Mouse (Mus musculus): ENCODE results near the gene Chrm4. TPM values are rescaled to one million over a fixed set of nuclear protein-coding genes. Genes with fewer than 3 reads are reported as not detected.

Chrm4 gene
- polyA plus RNA-seq, 1 experiment from 2014 or later: 2.4 TPM

- no peak overlapping the region for H3K27ac ChIP-seq (ENCODE audit: low read length)
- peaks cover 29% of the 10 kb centered on the region for H3K4me1 ChIP-seq (replicated peaks; ENCODE audit: control insufficient read depth, insufficient read depth, low read length)
- H3K4me2 ChIP-seq (ENCODE audit: low read length): no peak overlapping the region
- WGBS: 77% methylated on average over 23 of the region's 23 CpGs
- peaks cover 10% of the 10 kb centered on the region; the same call in 1 of the 2 replicates for H3K27me3 ChIP-seq (replicated peaks; ENCODE audit: control insufficient read depth, insufficient read depth, low read length)
- H3K9ac ChIP-seq (replicated peaks; ENCODE audit: low read depth, low read length): no peak overlapping the region
- no peak overlapping the region for H3K4me3 ChIP-seq (replicated peaks; ENCODE audit: low read length)
- no peak for ATAC-seq
- H3K9me3 ChIP-seq (ENCODE audit: control insufficient read depth, low read length): no peaks in the 10 kb centered on the region
- no peaks in the 10 kb centered on the region for H3K36me3 ChIP-seq (ENCODE audit: control insufficient read depth, insufficient read depth)
These were observed 1.7 kb downstream of the Chrm4 start for GRCm38 (mm10) chr2:91928534-91929350.

- ATAC-seq: no peak
- H3K27ac ChIP-seq (ENCODE audit: low read length): no peak overlapping the region
- 0 out of 2 replicates have a peak overlapping the region, but pooled peaks have one; percentile 19 for H3K9ac ChIP-seq (replicated peaks; ENCODE audit: low read depth, low read length)
- 48% methylated on average over 3 of the region's 3 CpGs for WGBS
- no peaks in the 10 kb centered on the region for H3K9me3 ChIP-seq (ENCODE audit: control insufficient read depth, low read length)
- peak overlapping the region; percentile 86 for H3K4me2 ChIP-seq (ENCODE audit: low read length)
- peaks cover 27% of the 10 kb centered on the region for H3K4me1 ChIP-seq (replicated peaks; ENCODE audit: control insufficient read depth, insufficient read depth, low read length)
- H3K27me3 ChIP-seq (replicated peaks; ENCODE audit: control insufficient read depth, insufficient read depth, low read length): peaks cover 3% of the 10 kb centered on the region; the same call in 1 of the 2 replicates
- no peak overlapping the region; the same call in 1 of the 2 replicates for H3K4me3 ChIP-seq (replicated peaks; ENCODE audit: low read length)
- no peaks in the 10 kb centered on the region for H3K36me3 ChIP-seq (ENCODE audit: control insufficient read depth, insufficient read depth)
These were observed 2.4 kb downstream of the Chrm4 start for GRCm38 (mm10) chr2:91929455-91929854.

- ATAC-seq: no peak
- no peaks in the 10 kb centered on the region for H3K36me3 ChIP-seq (ENCODE audit: control insufficient read depth, insufficient read depth)
These were observed 2.9 kb downstream of the Chrm4 start for GRCm38 (mm10) chr2:91929936-91930335.

GRCm38 (mm10) chr2:91930761-91931291 lies 3.8 kb downstream of the Chrm4 start:
- Histone ChIP-seq H3K27ac (ENCODE audit: low read length) (peak overlapping the region; percentile 77; the same call in 1 of the 2 replicates), H3K4me1 (replicated peaks; ENCODE audit: control insufficient read depth, insufficient read depth, low read length) (peaks cover 27% of the 10 kb centered on the region), H3K9me3 (ENCODE audit: control insufficient read depth, low read length) (no peaks in the 10 kb centered on the region), H3K27me3 (replicated peaks; ENCODE audit: control insufficient read depth, insufficient read depth, low read length) (no peaks in the 10 kb centered on the region), H3K4me3 (replicated peaks; ENCODE audit: low read length) (peak overlapping the region; percentile 67), H3K36me3 (ENCODE audit: control insufficient read depth, insufficient read depth) (no peaks in the 10 kb centered on the region), H3K9ac (replicated peaks; ENCODE audit: low read depth, low read length) (peak overlapping the region; percentile 79), H3K4me2 (ENCODE audit: low read length) (peak overlapping the region; percentile 86)
- no peak for ATAC-seq
- under 1% methylated on average over 23 of the region's 23 CpGs for WGBS

More at GRCm38 (mm10) chr2:91929936-91930335, 2.9 kb downstream of the Chrm4 start:
- H3K4me3 ChIP-seq (replicated peaks; ENCODE audit: low read length): peak overlapping the region; percentile 67
- no peak overlapping the region for H3K27ac ChIP-seq (ENCODE audit: low read length)
- H3K9ac ChIP-seq (replicated peaks; ENCODE audit: low read depth, low read length): peak overlapping the region; percentile 19; the same call in 1 of the 2 replicates
- no peaks in the 10 kb centered on the region for H3K27me3 ChIP-seq (replicated peaks; ENCODE audit: control insufficient read depth, insufficient read depth, low read length)
- peaks cover 27% of the 10 kb centered on the region for H3K4me1 ChIP-seq (replicated peaks; ENCODE audit: control insufficient read depth, insufficient read depth, low read length)
- H3K9me3 ChIP-seq (ENCODE audit: control insufficient read depth, low read length): no peaks in the 10 kb centered on the region
- WGBS: 3% methylated on average over 12 of the region's 12 CpGs
- H3K4me2 ChIP-seq (ENCODE audit: low read length): peak overlapping the region; percentile 86

GRCm38 (mm10) chr2:91931328-91932159 lies 4.5 kb downstream of the Chrm4 start:
- WGBS: under 1% methylated on average over 50 of the region's 50 CpGs
- Histone ChIP-seq H3K4me3 (replicated peaks; ENCODE audit: low read length) (peak overlapping the region; percentile 67), H3K4me2 (ENCODE audit: low read length) (peak overlapping the region; percentile 86), H3K36me3 (ENCODE audit: control insufficient read depth, insufficient read depth) (no peaks in the 10 kb centered on the region), H3K27me3 (replicated peaks; ENCODE audit: control insufficient read depth, insufficient read depth, low read length) (no peaks in the 10 kb centered on the region), H3K9ac (replicated peaks; ENCODE audit: low read depth, low read length) (peak overlapping the region; percentile 79), H3K4me1 (replicated peaks; ENCODE audit: control insufficient read depth, insufficient read depth, low read length) (peaks cover 27% of the 10 kb centered on the region), H3K27ac (ENCODE audit: low read length) (peak overlapping the region; percentile 77), H3K9me3 (ENCODE audit: control insufficient read depth, low read length) (no peaks in the 10 kb centered on the region)
- ATAC-seq: peak; percentile 78

- WGBS: 4% methylated on average over 16 of the region's 16 CpGs
- H3K4me1 ChIP-seq (replicated peaks; ENCODE audit: control insufficient read depth, insufficient read depth, low read length): peaks cover 27% of the 10 kb centered on the region
- peak within 1 kb of the TSS; percentile 67 for H3K4me3 ChIP-seq (replicated peaks; ENCODE audit: low read length)
- peak within 1 kb of the TSS; percentile 86 for H3K4me2 ChIP-seq (ENCODE audit: low read length)
- H3K9me3 ChIP-seq (ENCODE audit: control insufficient read depth, low read length): no peaks in the 10 kb centered on the region
- H3K9ac ChIP-seq (replicated peaks; ENCODE audit: low read depth, low read length): peak within 1 kb of the TSS; percentile 79
- no peaks in the 10 kb centered on the region for H3K36me3 ChIP-seq (ENCODE audit: control insufficient read depth, insufficient read depth)
- H3K27ac ChIP-seq (ENCODE audit: low read length): peak within 1 kb of the TSS; percentile 77
- no peak; the same call in 1 of the 2 replicates for ATAC-seq
- H3K27me3 ChIP-seq (replicated peaks; ENCODE audit: control insufficient read depth, insufficient read depth, low read length): no peaks in the 10 kb centered on the region
These were observed 5.2 kb downstream of the Chrm4 start, which contains the start of gene Mdk for GRCm38 (mm10) chr2:91932160-91932711. Mdk (minus strand) TSS chr2:91932297.

- no peaks in the 10 kb centered on the region for H3K27me3 ChIP-seq (replicated peaks; ENCODE audit: control insufficient read depth, insufficient read depth, low read length)
- WGBS: 15% methylated on average over 6 of the region's 6 CpGs
- no peak overlapping the region for H3K27ac ChIP-seq (ENCODE audit: low read length)
- H3K36me3 ChIP-seq (ENCODE audit: control insufficient read depth, insufficient read depth): peaks cover 3% of the 10 kb centered on the region; the same call in 1 of the 2 replicates
- H3K4me1 ChIP-seq (replicated peaks; ENCODE audit: control insufficient read depth, insufficient read depth, low read length): peaks cover 27% of the 10 kb centered on the region
- H3K9ac ChIP-seq (replicated peaks; ENCODE audit: low read depth, low read length): no peak overlapping the region
- H3K9me3 ChIP-seq (ENCODE audit: control insufficient read depth, low read length): no peaks in the 10 kb centered on the region
- no peak overlapping the region for H3K4me2 ChIP-seq (ENCODE audit: low read length)
- no peak overlapping the region for H3K4me3 ChIP-seq (replicated peaks; ENCODE audit: low read length)
- no peak for ATAC-seq
These were observed 5.8 kb downstream of the Chrm4 start for GRCm38 (mm10) chr2:91932737-91933350.

GRCm38 (mm10) chr2:91933471-91933870 lies 6.4 kb downstream of the Chrm4 start:
- H3K27ac ChIP-seq (ENCODE audit: low read length): no peak overlapping the region
- H3K4me3 ChIP-seq (replicated peaks; ENCODE audit: low read length): no peak overlapping the region
- no peak for ATAC-seq
- H3K9me3 ChIP-seq (ENCODE audit: control insufficient read depth, low read length): no peaks in the 10 kb centered on the region
- no peak overlapping the region for H3K4me2 ChIP-seq (ENCODE audit: low read length)
- H3K9ac ChIP-seq (replicated peaks; ENCODE audit: low read depth, low read length): no peak overlapping the region
- no peaks in the 10 kb centered on the region for H3K27me3 ChIP-seq (replicated peaks; ENCODE audit: control insufficient read depth, insufficient read depth, low read length)
- H3K4me1 ChIP-seq (replicated peaks; ENCODE audit: control insufficient read depth, insufficient read depth, low read length): peaks cover 27% of the 10 kb centered on the region
- peaks cover 4% of the 10 kb centered on the region; the same call in 1 of the 2 replicates for H3K36me3 ChIP-seq (ENCODE audit: control insufficient read depth, insufficient read depth)
- 39% methylated on average over 9 of the region's 9 CpGs for WGBS
